Mouse (Mus musculus) C2C12 (cell line): Measurements from ENCODE around the gene Ly75.

Experiments used
- CEBPB ChIP-seq: IDR thresholded peaks from one replicate; pipeline ENCODE4 v1.6.1; 2011; ENCODE audit warnings: low read depth, mild to moderate bottlenecking, control low read depth, moderate library complexity
- CTCF ChIP-seq: IDR thresholded peaks from one replicate; pipeline ENCODE4 v1.5.1; 2011; ENCODE audit not compliant: control insufficient read depth, insufficient read depth, insufficient read length
- FOSL1 ChIP-seq: IDR thresholded peaks from one replicate; pipeline ENCODE4 v1.8.0; 2011; ENCODE audit warnings: mild to moderate bottlenecking, low read length; ENCODE audit not compliant: poor library complexity, insufficient read depth, severe bottlenecking
- MAX ChIP-seq: IDR thresholded peaks from one replicate; pipeline ENCODE4 v1.6.1; 2011; ENCODE audit warnings: mild to moderate bottlenecking, control low read depth
- USF1 ChIP-seq: IDR thresholded peaks from one replicate; pipeline ENCODE4 v1.6.1; 2011; ENCODE audit warnings: low read depth, mild to moderate bottlenecking, control low read depth, moderate library complexity

DNA sequence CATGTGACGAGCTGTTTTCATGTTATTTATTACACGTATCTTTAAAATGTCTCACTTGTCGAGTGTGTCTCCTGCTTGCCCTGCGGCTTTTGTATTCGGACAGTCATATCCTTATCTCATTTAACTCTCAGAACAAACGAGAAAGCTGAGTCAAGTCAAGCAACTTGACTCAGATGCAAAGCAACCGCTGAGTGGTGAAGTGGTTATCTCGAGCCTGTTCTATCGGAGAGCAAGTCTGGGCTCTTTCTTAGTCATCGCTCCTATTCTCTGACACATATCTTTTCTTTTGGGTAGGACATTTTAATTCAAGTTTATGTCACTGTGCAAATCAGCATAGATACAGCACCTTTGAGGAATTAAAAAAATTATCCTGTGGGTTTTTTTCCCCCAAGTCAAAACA lies 54.5 kb downstream of the Ly75 start:
- TF ChIP-seq CTCF (no peak), MAX (no peak), FOSL1 (no peak), USF1 (no peak), CEBPB (no peak)
